Mouse (Mus musculus) spleen, adult 18-20 months (tissue): ENCODE measurements around the gene Myd88.
"Not testable (repeated sequence)": the region's sequence is repeated elsewhere in the genome, so short reads cannot be mapped to it uniquely, and the experiment has no call there.

ENCODE experiments used
- DNase-seq, 2 experiments: peaks; one replicate each; pipeline ENCODE4 v3.0.0; 2022; ENCODE audit warnings: mixed read lengths in 2 of 2

Myd88 gene

DNA sequence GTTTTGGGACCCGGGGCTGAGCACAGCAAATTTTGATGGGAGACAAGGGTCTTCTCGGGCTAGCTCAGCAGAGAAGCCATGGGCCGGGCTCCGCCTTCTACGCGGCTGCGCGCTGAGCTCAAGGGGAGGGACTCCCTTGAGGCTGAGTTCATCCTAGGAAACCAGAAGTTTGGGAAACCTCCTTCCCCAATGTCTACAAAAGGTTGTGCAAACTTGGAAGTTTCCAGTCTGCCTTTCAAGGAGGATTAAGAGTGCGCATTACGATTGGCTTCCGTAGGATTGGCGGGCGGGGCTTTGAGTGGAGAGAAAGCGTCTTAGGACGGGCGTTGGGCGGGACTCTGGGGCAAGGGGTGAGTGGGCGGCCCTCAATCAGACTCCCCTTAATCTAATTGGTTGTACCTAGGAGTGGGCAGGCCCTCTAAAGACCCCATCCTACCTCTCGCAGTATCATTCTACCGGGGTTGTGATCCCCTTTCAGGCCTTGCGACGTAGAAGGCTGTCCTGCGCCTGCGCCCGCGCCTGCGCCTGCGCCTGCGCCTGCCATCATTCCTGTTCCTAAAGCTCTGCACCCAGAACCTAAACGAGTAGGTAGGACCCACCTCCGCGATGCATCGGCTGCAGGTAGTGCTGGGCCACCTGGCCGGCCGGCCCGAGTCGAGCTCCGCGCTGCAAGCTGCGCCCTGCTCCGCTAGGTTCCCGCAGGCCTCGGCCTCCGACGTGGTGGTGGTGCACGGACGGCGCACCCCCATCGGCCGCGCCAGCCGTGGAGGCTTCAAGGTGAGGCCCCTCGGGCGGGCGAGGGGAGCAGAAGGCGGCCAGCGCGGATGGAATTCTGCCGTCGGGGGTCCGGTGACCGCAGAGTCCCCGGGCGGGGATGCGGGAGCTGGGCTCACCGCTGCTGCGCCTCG, at the start of gene Myd88:
Gene Myd88 (minus strand): TSS at position 503 of the 908 bp plus-strand sequence.
- DNase-seq: peak; percentile 87 to 88

DNA sequence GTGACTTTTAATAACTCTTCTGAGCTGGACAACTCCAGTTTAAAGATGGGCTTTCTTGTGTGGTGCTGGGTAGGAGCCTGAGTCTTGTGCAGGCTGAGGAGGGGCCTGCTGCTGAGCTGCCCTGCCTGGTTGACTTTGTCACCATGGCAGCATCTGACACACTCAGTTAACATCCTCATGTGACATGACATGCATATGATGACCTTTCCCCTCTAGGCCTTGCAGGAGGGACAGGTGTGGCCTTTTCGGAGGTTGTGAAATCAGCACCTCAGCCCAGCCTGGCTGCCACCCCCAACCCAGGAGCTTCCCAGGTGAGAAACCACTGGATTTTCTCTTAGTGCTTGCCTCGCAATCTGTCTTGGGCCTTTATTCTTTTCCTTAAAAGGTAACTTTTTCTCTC, 49.0 kb upstream of the Myd88 start:
- DNase-seq: no peak

DNA sequence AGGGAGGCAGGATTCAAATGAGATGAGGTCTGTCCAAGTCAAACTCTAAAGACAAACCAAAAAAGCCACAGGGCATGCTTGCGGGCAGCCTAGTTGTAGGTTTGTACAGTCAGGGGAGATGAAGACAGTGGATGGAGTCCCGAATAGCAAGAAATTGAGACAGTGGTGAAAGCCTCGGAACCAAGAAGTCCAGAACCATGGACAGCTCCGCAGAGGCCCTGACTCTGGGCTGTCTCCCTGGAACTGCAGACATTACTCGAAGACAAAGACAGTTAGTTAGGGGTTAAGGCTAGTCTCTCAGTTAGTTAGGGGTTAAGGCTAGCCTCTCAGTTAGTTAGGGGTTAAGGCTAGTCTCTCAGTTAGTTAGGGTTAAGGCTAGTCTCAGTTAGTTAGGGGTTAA, 47.7 kb upstream of the Myd88 start:
- DNase-seq: no peak

GRCm38 (mm10) chr9:119382603-119383002, 41.4 kb upstream of the Myd88 start:
- no peak for DNase-seq

DNA sequence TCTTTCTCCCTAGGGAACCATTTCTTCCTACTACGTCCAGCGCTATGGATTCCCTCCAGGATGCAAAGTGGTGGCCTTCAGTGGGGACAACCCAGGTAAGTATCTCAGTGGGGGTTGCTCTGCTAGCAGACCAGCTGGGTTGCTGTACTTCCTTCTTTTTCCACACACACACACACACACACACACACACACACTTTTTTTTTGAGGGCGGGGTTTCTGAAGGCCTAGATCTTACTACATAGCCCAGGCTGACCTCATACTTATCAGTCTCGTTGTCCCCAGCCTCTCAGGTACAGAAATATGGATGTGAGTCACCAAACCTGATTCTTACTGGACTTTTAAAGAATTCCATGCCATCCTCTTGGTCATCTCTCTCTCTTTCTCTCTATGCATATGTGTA, 37.0 kb upstream of the Myd88 start:
- DNase-seq: no peak

- no peak for DNase-seq
Observed at GRCm38 (mm10) chr9:119375556-119375955, 34.3 kb upstream of the Myd88 start.

DNA sequence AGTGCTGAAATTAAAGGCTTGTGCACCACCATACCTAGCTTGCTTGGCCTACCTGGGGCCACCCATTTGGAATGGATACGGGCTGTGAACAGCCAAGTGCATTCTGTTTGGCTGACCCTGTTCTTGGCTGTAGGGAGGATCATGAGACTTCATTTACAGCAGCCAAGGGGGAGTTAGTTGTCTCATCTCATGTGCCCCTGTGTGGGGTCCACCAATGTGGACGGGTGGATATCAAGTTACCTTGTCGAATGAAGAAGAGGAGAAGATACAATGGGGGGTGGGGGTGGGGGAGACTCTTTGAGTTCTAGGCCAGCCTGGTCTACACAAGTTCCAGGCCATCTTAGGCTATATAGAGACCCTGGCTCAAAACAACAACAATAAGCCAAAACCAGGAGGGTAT, 33.8 kb upstream of the Myd88 start:
- no peak for DNase-seq

GRCm38 (mm10) chr9:119371251-119371650, 30.0 kb upstream of the Myd88 start:
- DNase-seq: no peak

DNA sequence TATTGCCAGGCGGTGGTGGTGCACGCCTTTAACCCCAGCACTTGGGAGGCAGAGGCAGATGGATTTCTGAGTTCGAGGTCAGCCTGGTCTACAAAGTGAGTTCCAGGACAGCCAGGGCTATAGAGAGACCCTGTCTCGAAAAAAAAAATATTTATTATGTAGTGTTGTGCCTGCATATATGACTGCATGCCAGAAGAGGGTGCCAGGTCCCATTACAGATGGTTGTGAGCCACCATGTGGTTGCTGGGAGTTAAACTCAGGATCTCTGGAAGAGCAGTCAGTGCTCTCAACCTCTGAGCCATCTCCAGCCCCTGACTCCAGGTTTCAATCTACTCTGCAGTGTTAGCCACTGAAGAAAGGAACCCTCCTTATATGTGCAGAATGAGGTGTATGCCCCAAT, 29.6 kb upstream of the Myd88 start:
- DNase-seq: not testable (repeated sequence)

DNA sequence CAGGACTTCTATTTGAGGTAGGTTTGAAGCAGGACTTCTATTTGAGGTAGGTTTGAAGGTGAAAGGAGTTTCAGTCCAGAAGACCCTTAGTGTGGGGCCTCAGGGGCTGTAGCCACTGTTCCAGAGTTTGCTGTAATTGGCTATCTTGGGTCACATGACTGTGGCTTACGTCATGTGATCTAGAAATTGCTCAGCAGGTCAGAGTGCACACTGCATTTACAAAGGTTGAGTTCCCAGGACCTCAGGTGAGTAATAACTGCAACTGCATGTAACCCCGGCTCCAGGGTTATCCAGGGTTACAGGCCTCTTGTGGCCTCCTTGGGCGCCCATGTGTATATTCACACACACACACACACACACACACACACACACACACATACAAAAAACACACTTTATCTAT, 27.2 kb upstream of the Myd88 start:
- no peak for DNase-seq

- DNase-seq: no peak
Observed at GRCm38 (mm10) chr9:119365284-119365683, 24.1 kb upstream of the Myd88 start, which contains the start of gene Slc22a14. Gene Slc22a14, minus strand, starts transcription at chr9:119365553.

- DNase-seq: no peak
Observed at GRCm38 (mm10) chr9:119363229-119363628, 22.0 kb upstream of the Myd88 start.

GRCm38 (mm10) chr9:119361416-119361815, 20.2 kb upstream of the Myd88 start:
- no peak for DNase-seq

- DNase-seq: no peak
Observed at GRCm38 (mm10) chr9:119358058-119358429, 16.8 kb upstream of the Myd88 start.

DNA sequence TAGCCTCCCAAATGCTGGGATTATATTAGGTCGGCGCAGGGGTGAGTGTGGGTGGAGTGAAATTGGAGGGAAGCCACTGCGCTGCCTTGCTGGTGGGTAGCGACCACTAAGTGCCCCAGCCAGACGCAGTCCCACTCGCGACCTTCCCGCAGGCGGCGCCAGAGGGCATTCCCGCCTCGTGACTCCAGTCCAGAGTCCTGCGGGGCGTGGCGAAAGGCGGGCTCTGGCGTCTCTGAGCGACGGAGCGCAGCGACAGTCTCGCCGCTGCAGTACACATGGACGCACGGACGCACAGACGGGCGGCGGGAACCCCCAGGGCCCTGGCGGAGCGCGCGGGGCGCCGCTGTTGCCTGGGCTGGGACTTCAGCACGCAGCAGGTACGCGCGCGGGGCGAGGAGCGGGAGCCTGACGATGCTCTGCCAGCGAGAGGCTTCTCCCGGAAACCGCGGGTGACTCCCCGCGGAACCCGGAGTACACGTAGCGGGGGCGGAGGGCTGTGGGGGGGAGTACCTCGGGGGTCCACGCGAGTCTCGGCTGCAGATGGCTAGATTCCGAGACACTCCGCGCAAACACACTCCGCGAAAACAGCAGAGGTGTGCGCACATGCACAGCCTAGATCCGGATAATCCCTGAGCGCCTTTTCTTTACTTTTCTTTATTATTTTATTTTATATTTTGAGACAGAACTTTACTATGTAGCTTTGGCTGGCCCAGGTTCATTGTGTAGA, 16.3 kb upstream of the Myd88 start, which contains the start of gene Xylb:
Gene Xylb (plus strand): TSS at position 51 of the 727 bp plus-strand sequence.
- DNase-seq: peak; percentile 77 to 92

GRCm38 (mm10) chr9:119355943-119356342, 14.7 kb upstream of the Myd88 start:
- DNase-seq: no peak

DNA sequence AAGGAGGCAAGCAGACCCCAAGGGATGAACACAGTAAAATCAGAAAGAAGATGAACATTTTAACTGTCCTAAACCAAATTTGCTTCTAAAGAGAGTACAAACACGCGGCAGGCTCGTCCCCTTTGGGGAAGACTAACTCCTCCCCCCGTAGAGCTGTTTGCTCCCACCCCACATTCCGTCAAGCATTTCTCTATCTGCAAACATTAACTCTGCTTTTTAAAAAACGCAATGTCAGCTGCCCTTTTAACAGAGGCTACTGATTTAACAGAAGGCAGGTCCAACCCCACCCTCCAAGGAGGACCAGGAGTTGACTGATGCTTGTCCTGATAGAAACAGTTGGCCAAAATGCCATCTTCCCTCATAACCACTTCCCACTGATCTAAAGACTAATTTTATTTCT, 12.7 kb upstream of the Myd88 start:
- DNase-seq: no peak

- DNase-seq: peak; percentile 53 to 80
Observed at GRCm38 (mm10) chr9:119352060-119352459, 10.8 kb upstream of the Myd88 start.

- DNase-seq: no peak
Observed at GRCm38 (mm10) chr9:119350947-119351705, 9.9 kb upstream of the Myd88 start.

- DNase-seq: no peak
Observed at GRCm38 (mm10) chr9:119350531-119350930, 9.3 kb upstream of the Myd88 start.

DNA sequence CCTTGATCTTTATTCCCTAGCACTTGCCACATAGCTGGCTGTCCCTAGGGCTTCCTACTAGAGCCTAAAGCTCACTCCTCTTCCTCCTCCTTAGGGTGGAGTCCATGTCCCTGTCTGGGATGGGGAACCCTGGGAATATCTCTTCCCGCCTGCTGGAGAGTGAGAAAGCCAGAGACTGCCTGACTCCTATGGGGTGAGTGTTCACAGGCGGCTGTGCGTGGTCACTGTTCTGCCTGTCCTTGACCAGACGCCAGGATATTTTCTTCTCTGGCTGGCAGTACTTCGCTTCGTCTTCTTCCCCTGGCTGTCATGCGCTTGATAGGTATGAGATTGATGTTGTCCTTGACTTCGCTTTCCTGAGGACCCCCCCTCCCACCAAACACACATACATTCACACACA, 5.2 kb upstream of the Myd88 start:
- DNase-seq: no peak

DNA sequence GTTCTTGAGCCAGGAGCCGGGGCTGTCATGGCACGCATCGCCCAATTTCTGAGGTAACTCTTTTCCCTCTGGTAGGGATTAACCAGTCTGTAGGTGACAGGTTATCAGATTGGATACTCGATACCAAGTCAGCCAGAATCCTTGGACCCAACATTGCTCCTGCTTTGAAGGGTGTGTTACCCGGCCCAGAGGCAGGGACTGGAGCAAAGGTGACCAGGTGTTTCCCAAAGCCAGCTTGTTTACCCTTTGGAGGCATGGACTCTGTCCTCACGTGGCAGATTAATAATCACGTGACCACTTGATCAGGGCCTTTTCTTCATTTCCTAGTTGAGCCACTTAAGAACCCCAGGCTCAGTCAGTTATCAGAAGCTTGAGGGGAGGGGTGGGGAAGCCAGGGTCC, 1.5 kb upstream of the Myd88 start:
- no peak for DNase-seq

DNA sequence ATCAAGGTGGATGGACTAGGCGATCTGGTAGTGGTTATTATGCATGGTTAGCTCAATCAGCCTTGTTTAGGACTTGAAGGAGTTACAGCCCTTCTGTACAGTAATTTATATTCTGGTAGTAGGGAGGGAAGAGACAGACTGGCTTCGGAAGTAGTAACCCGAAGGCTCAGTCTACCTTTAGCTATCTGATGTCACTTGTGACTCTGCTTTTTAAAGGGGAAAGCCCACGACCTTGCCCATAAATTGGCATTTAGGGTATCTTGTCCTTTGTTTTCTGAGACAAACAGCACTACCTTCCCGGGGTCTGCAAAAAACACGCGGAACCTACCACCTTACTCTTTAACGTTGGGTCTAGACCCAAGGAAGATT, 1.0 kb downstream of the Myd88 start:
- no peak for DNase-seq
